Mouse (Mus musculus) midbrain, embryonic 15.5 days (tissue): ENCODE results near the gene Gm21312. TPM values are rescaled to one million over a fixed set of nuclear protein-coding genes. Genes with fewer than 3 reads are reported as not detected.
"Not testable (repeated sequence)": the region's sequence is repeated elsewhere in the genome, so short reads cannot be mapped to it uniquely, and the experiment has no call there.

Source experiments
- ATAC-seq: fragments of 200-750 bp; cut with Nextera tagmentation; replicated peaks from 2 replicates; pipeline ENCODE4 v1.8.0; 2017; ENCODE audit warnings: moderate TSS enrichment
- H3K27ac ChIP-seq: fragments of 300-500 bp; sonication (generic); 2 replicates; pipeline ENCODE4 v1.5.1; 2015; ENCODE audit warnings: mild to moderate bottlenecking, inconsistent platforms
- H3K27me3 ChIP-seq: fragments of 300-500 bp; sonication (generic); replicated peaks from 2 replicates; pipeline ENCODE4 v1.6.1; 2015; ENCODE audit warnings: inconsistent platforms
- H3K36me3 ChIP-seq: fragments of 300-500 bp; sonication (generic); replicated peaks from 2 replicates; pipeline ENCODE4 v1.6.1; 2015; ENCODE audit warnings: inconsistent platforms
- H3K4me1 ChIP-seq: fragments of 300-500 bp; sonication (generic); 2 replicates; pipeline ENCODE4 v1.6.1; 2015; ENCODE audit warnings: inconsistent platforms
- H3K4me2 ChIP-seq: fragments of 300-500 bp; sonication (generic); 2 replicates; pipeline ENCODE4 v1.6.1; 2015; ENCODE audit warnings: inconsistent platforms, mild to moderate bottlenecking, moderate library complexity
- H3K4me3 ChIP-seq: fragments of 300-500 bp; sonication (generic); 2 replicates; pipeline ENCODE4 v1.5.1; 2015; ENCODE audit warnings: mild to moderate bottlenecking, inconsistent platforms
- H3K9ac ChIP-seq: fragments of 300-500 bp; sonication (generic); 2 replicates; pipeline ENCODE4 v1.6.1; 2015; ENCODE audit warnings: mild to moderate bottlenecking, inconsistent platforms
- H3K9me3 ChIP-seq: fragments of 300-500 bp; sonication (generic); 2 replicates; pipeline ENCODE4 v1.6.1; 2016; ENCODE audit warnings: inconsistent platforms
- WGBS: fragments of 180-500 bp; shearing (Covaris S2); methylation state at CpG from one replicate; pipeline ENCODE4 v1.1.7; 2015; ENCODE audit warnings: mixed read lengths; 5-methylcytosine and 5-hydroxymethylcytosine counted together
- polyA plus RNA-seq: library from polyadenylated mRNA; unstranded; fragments of >200 nt; fragmentation: Nextera tagmentation; extraction: Ambion mirVana; gene quantifications from 2 replicates; pipeline ENCODE4 v1.2.1, GENCODE M21; 2015

The Gm21312 gene
- not detected in 2 replicates for polyA plus RNA-seq

DNA sequence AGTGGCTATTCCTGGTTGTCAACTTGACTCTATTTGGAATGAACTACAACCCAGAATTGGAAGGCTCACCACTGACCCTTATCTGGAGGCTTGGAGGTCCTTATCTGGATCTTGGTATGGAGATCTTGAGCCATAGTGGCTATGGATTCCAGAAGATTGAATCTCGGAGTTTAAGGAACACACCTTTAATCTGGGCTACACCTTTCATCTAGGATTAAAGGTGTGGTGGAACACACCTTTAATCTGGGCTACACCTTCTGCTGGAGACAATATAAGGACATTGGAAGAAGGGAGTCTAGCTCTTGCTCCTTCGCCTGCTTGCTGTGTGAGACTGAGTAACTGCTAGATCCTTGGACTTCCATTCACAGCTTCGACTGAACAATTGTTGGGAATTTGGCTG lies at the start of gene Gm21312:
Gene Gm21312, plus strand, starts transcription at position 301 of the 400 bp plus-strand sequence.
- not testable (repeated sequence) for H3K4me2 ChIP-seq, H3K27ac ChIP-seq, H3K4me1 ChIP-seq, H3K27me3 ChIP-seq, H3K4me3 ChIP-seq, H3K9me3 ChIP-seq, H3K9ac ChIP-seq, H3K36me3 ChIP-seq, ATAC-seq
- WGBS = no CpG with 5 or more reads among the region's 3 CpGs

- H3K4me1 ChIP-seq, H3K27ac ChIP-seq, H3K9ac ChIP-seq, H3K36me3 ChIP-seq, ATAC-seq, H3K27me3 ChIP-seq, H3K4me2 ChIP-seq, H3K4me3 ChIP-seq, H3K9me3 ChIP-seq: not testable (repeated sequence)
- no CpG with 5 or more reads among the region's 3 CpGs for WGBS
Observed at GRCm38 (mm10) chr10:104142687-104143086, 34.1 kb upstream of the Gm21312 start, which contains the start of gene Gm21293. TSS of gene Gm21293 (plus strand) at chr10:104142987.

DNA sequence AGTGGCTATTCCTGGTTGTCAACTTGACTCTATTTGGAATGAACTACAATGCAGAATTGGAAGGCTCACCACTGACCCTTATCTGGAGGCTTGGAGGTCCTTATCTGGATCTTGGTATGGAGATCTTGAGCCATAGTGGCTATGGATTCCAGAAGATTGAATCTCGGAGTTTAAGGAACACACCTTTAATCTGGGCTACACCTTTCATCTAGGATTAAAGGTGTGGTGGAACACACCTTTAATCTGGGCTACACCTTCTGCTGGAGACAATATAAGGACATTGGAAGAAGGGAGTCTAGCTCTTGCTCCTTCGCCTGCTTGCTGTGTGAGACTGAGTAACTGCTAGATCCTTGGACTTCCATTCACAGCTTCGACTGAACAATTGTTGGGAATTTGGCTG lies 25.6 kb upstream of the Gm21312 start, which contains the start of gene Gm6763:
Gene Gm6763, plus strand, starts transcription at position 301 of the 400 bp plus-strand sequence.
- H3K4me3 ChIP-seq, H3K27me3 ChIP-seq, H3K9ac ChIP-seq, H3K9me3 ChIP-seq, H3K4me2 ChIP-seq, ATAC-seq, H3K27ac ChIP-seq, H3K4me1 ChIP-seq, H3K36me3 ChIP-seq: not testable (repeated sequence)
- WGBS = no CpG with 5 or more reads among the region's 3 CpGs

- not testable (repeated sequence) for H3K27ac ChIP-seq, H3K4me3 ChIP-seq, H3K9me3 ChIP-seq, H3K9ac ChIP-seq, H3K27me3 ChIP-seq, ATAC-seq, H3K4me2 ChIP-seq, H3K36me3 ChIP-seq, H3K4me1 ChIP-seq
- WGBS = no CpG with 5 or more reads among the region's 3 CpGs
Observed at GRCm38 (mm10) chr10:104159706-104160105, 17.1 kb upstream of the Gm21312 start, which contains the start of gene Gm8764. TSS of gene Gm8764 (plus strand) at chr10:104160006.

- H3K27ac ChIP-seq, H3K4me2 ChIP-seq, H3K4me1 ChIP-seq, H3K4me3 ChIP-seq, H3K9ac ChIP-seq, H3K27me3 ChIP-seq, ATAC-seq, H3K36me3 ChIP-seq, H3K9me3 ChIP-seq: not testable (repeated sequence)
- no CpG with 5 or more reads among the region's 3 CpGs for WGBS
Observed at GRCm38 (mm10) chr10:104168215-104168614, 8.6 kb upstream of the Gm21312 start, which contains the start of gene Gm21304. TSS of gene Gm21304 (plus strand) at chr10:104168515.

- not testable (repeated sequence) for H3K4me2 ChIP-seq, H3K9me3 ChIP-seq, H3K36me3 ChIP-seq, H3K27me3 ChIP-seq, H3K4me3 ChIP-seq, H3K4me1 ChIP-seq, H3K9ac ChIP-seq, H3K27ac ChIP-seq, ATAC-seq
- no CpG with 5 or more reads among the region's 3 CpGs for WGBS
Observed at GRCm38 (mm10) chr10:104185233-104185632, 8.4 kb downstream of the Gm21312 start, which contains the start of gene Gm20765. TSS of gene Gm20765 (plus strand) at chr10:104185533.

GRCm38 (mm10) chr10:104193742-104194141 lies 16.9 kb downstream of the Gm21312 start, which contains the start of gene Gm4340:
TSS of gene Gm4340 (plus strand) at chr10:104194042.
- H3K9ac ChIP-seq, H3K4me2 ChIP-seq, H3K9me3 ChIP-seq, H3K4me3 ChIP-seq, H3K36me3 ChIP-seq, ATAC-seq, H3K4me1 ChIP-seq, H3K27me3 ChIP-seq, H3K27ac ChIP-seq: not testable (repeated sequence)
- no CpG with 5 or more reads among the region's 3 CpGs for WGBS

GRCm38 (mm10) chr10:104209655-104210054 lies 32.8 kb downstream of the Gm21312 start:
- no peak overlapping the region for H3K4me3 ChIP-seq
- no peak overlapping the region for H3K9ac ChIP-seq
- no peak overlapping the region for H3K4me2 ChIP-seq
- no peaks in the 10 kb centered on the region for H3K36me3 ChIP-seq
- no peaks in the 10 kb centered on the region for H3K4me1 ChIP-seq
- WGBS = 86% methylated on average over 1 of the region's 1 CpGs
- no peaks in the 10 kb centered on the region for H3K27me3 ChIP-seq
- ATAC-seq = no peak
- H3K27ac ChIP-seq = no peak overlapping the region
- no peaks in the 10 kb centered on the region for H3K9me3 ChIP-seq

GRCm38 (mm10) chr10:104210268-104210990 lies 33.6 kb downstream of the Gm21312 start:
- Histone ChIP-seq H3K4me1 (no peaks in the 10 kb centered on the region), H3K27me3 (no peaks in the 10 kb centered on the region), H3K4me3 (no peak overlapping the region), H3K27ac (no peak overlapping the region), H3K9ac (no peak overlapping the region), H3K36me3 (no peaks in the 10 kb centered on the region), H3K9me3 (no peaks in the 10 kb centered on the region), H3K4me2 (no peak overlapping the region)
- WGBS = 77% methylated on average over 3 of the region's 3 CpGs
- no peak for ATAC-seq

DNA sequence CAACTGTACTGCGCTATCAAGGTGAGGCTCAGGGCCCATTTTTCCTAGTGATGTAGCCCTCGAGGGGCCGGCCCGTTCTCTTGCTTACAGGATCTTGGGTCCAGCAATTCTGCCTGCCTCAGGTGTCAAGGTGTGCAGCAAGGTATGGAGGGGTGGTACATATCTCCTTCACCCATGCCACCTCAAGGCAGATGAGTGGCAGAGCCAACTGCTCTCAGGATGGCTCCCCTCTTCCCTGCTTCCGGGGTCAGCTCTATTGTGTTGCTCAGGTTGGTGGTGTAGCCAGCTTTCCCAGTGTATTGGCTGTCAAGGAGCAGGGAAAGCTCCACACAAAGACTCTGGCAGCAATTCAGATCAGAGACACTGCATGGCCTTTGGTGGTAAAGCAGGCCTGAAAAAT lies 37.7 kb downstream of the Gm21312 start:
- ATAC-seq = no peak
- no peak overlapping the region for H3K9ac ChIP-seq
- H3K36me3 ChIP-seq = no peaks in the 10 kb centered on the region
- no peaks in the 10 kb centered on the region for H3K4me1 ChIP-seq
- no peaks in the 10 kb centered on the region for H3K27me3 ChIP-seq
- WGBS = 88% methylated on average over 5 of the region's 5 CpGs
- H3K27ac ChIP-seq = no peak overlapping the region
- no peaks in the 10 kb centered on the region for H3K9me3 ChIP-seq
- no peak overlapping the region for H3K4me2 ChIP-seq
- no peak overlapping the region for H3K4me3 ChIP-seq

DNA sequence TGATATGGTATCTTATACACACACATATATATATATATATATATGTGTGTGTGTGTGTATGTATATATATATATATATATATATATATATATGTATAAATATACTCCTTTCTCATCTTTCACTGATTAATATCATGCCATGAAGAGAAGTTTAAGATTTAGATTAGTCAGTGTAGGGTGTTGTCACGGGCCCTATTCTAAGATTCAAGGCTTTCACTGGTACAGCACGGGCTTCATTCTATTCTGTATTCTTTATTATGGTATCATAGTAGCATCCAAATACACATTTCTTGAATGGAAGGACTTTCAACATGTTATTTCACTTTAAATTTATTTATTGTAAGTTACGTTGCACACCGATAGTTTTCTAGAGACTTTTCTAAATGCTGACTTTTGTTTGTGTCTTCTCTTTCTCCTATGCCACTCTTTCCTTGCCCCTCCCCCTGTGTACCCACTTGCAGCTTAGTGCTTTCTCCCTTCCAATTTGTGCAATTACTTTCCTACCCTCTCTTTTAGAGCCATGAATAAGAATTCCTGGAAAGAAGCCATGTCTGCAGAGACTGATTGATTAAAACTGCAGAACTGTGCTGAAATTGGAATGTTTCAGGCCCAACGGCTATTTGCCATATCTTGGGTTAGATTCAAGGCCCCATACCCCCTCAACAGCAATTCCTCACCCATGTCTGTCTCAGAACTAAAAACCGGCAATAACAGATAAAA lies 43.6 kb downstream of the Gm21312 start:
- H3K27ac ChIP-seq = no peak overlapping the region
- no peaks in the 10 kb centered on the region for H3K27me3 ChIP-seq
- H3K9ac ChIP-seq = no peak overlapping the region
- no peak overlapping the region for H3K4me2 ChIP-seq
- no peaks in the 10 kb centered on the region for H3K36me3 ChIP-seq
- WGBS = 87% methylated on average over 6 of the region's 6 CpGs
- no peak for ATAC-seq
- no peaks in the 10 kb centered on the region for H3K9me3 ChIP-seq
- no peaks in the 10 kb centered on the region for H3K4me1 ChIP-seq
- H3K4me3 ChIP-seq = no peak overlapping the region
